Mouse (Mus musculus) CH12.LX (cell line): ENCODE data around the gene Fam133b. TPM values are rescaled to one million over a fixed set of nuclear protein-coding genes. Genes with fewer than 3 reads are reported as not detected.
A peak's percentile ranks its signal among the peaks of the same experiment; 100 is the strongest.

Experiments
- DNase-seq: peaks from one replicate; pipeline ENCODE4 v3.0.0-alpha.2; 2013; ENCODE audit errors: extremely low read depth
- H3K27ac ChIP-seq: 2 replicates; pipeline ENCODE4 v1.5.1; 2012; ENCODE audit warnings: low read depth, mild to moderate bottlenecking, control low read depth, moderate library complexity; ENCODE audit not compliant: insufficient read depth
- H3K27me3 ChIP-seq: replicated peaks from 2 replicates; pipeline ENCODE3; 2012; ENCODE audit warnings: inconsistent platforms
- H3K36me3 ChIP-seq, 2 experiments: replicated peaks in 1 of 2; 2 replicates each; pipeline versions ENCODE3 to v1.6.1; 2012; ENCODE audit warnings: inconsistent platforms in 1 of 2, low read length in 1 of 2, mild to moderate bottlenecking in 1 of 2, mixed read lengths in 1 of 2, moderate library complexity in 1 of 2; ENCODE audit not compliant: control insufficient read depth in 1 of 2, insufficient read depth in 1 of 2
- H3K4me1 ChIP-seq, 2 experiments: 2 replicates each; pipeline ENCODE4 v1.6.1; 2012; ENCODE audit warnings: inconsistent platforms in 1 of 2, moderate library complexity in 1 of 2; ENCODE audit not compliant: insufficient read depth in 2 of 2, control insufficient read depth in 1 of 2
- H3K4me2 ChIP-seq: 2 replicates; pipeline ENCODE4 v1.6.1; 2012; ENCODE audit warnings: low read depth, mild to moderate bottlenecking, control low read depth; ENCODE audit not compliant: poor library complexity, insufficient read depth, severe bottlenecking
- H3K4me3 ChIP-seq, 3 experiments: fragments of 150-350 bp in 1 of 3; sonication (generic) in 1 of 3; replicated peaks in 1 of 3; 2 replicates each; pipeline versions ENCODE3 to v1.5.1; 2011 to 2012; ENCODE audit warnings: low read depth in 2 of 3, low read length in 2 of 3, mild to moderate bottlenecking in 2 of 3, moderate library complexity in 2 of 3, control low read depth in 1 of 3, improper control_type of control experiment in 1 of 3, inconsistent platforms in 1 of 3, mixed read lengths in 1 of 3; ENCODE audit not compliant: poor library complexity in 1 of 3
- H3K79me2 ChIP-seq: replicated peaks from 2 replicates; pipeline ENCODE4 v1.6.1; 2012; ENCODE audit warnings: mild to moderate bottlenecking, moderate library complexity; ENCODE audit not compliant: control insufficient read depth, poor library complexity, insufficient read depth, severe bottlenecking; ENCODE audit errors: extremely low read depth
- H3K9ac ChIP-seq: 2 replicates; pipeline ENCODE4 v1.6.1; 2012; ENCODE audit warnings: low read depth, mild to moderate bottlenecking, control low read depth, moderate library complexity; ENCODE audit not compliant: insufficient read depth
- H3K9me3 ChIP-seq: replicated peaks from 2 replicates; pipeline ENCODE3; 2012; ENCODE audit warnings: low read length, inconsistent platforms, mixed read lengths
- CTCF ChIP-seq, 2 experiments: IDR thresholded peaks in 1 of 2; conservative IDR thresholded peaks in 1 of 2; 2 replicates each; pipeline ENCODE4 v1.5.1; 2011 to 2012; ENCODE audit warnings: low read depth in 2 of 2, low read length in 2 of 2, improper control_type of control experiment in 1 of 2, inconsistent platforms in 1 of 2, mild to moderate bottlenecking in 1 of 2, moderate library complexity in 1 of 2
- ELF1 ChIP-seq: IDR thresholded peaks from 2 replicates; pipeline ENCODE4 v1.6.1; 2014; ENCODE audit warnings: low read depth, mild to moderate bottlenecking, inconsistent platforms, low read length, improper control_type of control experiment
- ETS1 ChIP-seq: conservative IDR thresholded peaks from 2 replicates; pipeline ENCODE4 v1.6.1; 2012; ENCODE audit warnings: low read depth, mild to moderate bottlenecking, inconsistent platforms, low read length, improper control_type of control experiment, moderate library complexity
- JUND ChIP-seq: conservative IDR thresholded peaks from 2 replicates; pipeline ENCODE4 v1.6.1; 2011; ENCODE audit warnings: low read depth, low read length, improper control_type of control experiment
- KAT2A ChIP-seq: IDR thresholded peaks from 2 replicates; pipeline ENCODE4 v1.6.1; 2012; ENCODE audit warnings: low read length, improper control_type of control experiment, inconsistent platforms; ENCODE audit not compliant: insufficient replicate concordance
- MAX ChIP-seq: IDR thresholded peaks from 2 replicates; pipeline ENCODE4 v1.6.1; 2011; ENCODE audit warnings: low read length, improper control_type of control experiment
- MAZ ChIP-seq: IDR thresholded peaks from 2 replicates; pipeline ENCODE4 v1.6.1; 2012; ENCODE audit warnings: low read depth, mild to moderate bottlenecking, inconsistent platforms, low read length, improper control_type of control experiment, moderate library complexity
- MYC ChIP-seq: IDR thresholded peaks from 2 replicates; pipeline ENCODE4 v1.6.1; 2011; ENCODE audit warnings: low read depth, mild to moderate bottlenecking, improper control_type of control experiment, low read length
- NELFE ChIP-seq: IDR thresholded peaks from 2 replicates; pipeline ENCODE4 v1.6.1; 2011; ENCODE audit warnings: low read depth, low read length, improper control_type of control experiment
- RCOR1 ChIP-seq: conservative IDR thresholded peaks from 2 replicates; pipeline ENCODE4 v1.6.1; 2012; ENCODE audit warnings: low read depth, mild to moderate bottlenecking, inconsistent platforms, low read length, improper control_type of control experiment
- TCF12 ChIP-seq: IDR thresholded peaks from 2 replicates; pipeline ENCODE4 v1.6.1; 2014; ENCODE audit warnings: low read depth, mild to moderate bottlenecking, inconsistent platforms, low read length, improper control_type of control experiment
- UBTF ChIP-seq: IDR thresholded peaks from 2 replicates; pipeline ENCODE4 v1.6.1; 2012; ENCODE audit warnings: low read depth, mild to moderate bottlenecking, inconsistent platforms, low read length, improper control_type of control experiment, moderate library complexity
- USF1 ChIP-seq: IDR thresholded peaks from 2 replicates; pipeline ENCODE4 v1.6.1; 2014; ENCODE audit warnings: low read depth, mild to moderate bottlenecking, inconsistent platforms, low read length, improper control_type of control experiment
- USF2 ChIP-seq: conservative IDR thresholded peaks from 2 replicates; pipeline ENCODE4 v1.6.1; 2011; ENCODE audit warnings: low read depth, low read length, improper control_type of control experiment
- ZC3H11A ChIP-seq: IDR thresholded peaks from 2 replicates; pipeline ENCODE4 v1.6.1; 2012; ENCODE audit warnings: low read depth, mild to moderate bottlenecking, inconsistent platforms, low read length, improper control_type of control experiment
- ZKSCAN1 ChIP-seq: IDR thresholded peaks from 2 replicates; pipeline ENCODE4 v1.6.1; 2012; ENCODE audit warnings: low read depth, inconsistent platforms, low read length, improper control_type of control experiment, borderline replicate concordance
- ZMIZ1 ChIP-seq: IDR thresholded peaks from 2 replicates; pipeline ENCODE4 v1.6.1; 2012; ENCODE audit warnings: low read depth, mild to moderate bottlenecking, inconsistent platforms, low read length, improper control_type of control experiment
- ZNF384 ChIP-seq: IDR thresholded peaks from 2 replicates; pipeline ENCODE4 v1.6.1; 2012; ENCODE audit warnings: low read depth, low read length, improper control_type of control experiment, inconsistent platforms
- dilution Hi-C: fragments of 300-500 bp; cut with MboI; formaldehyde crosslinking; loops from 2 replicates; pipeline ENCODE4 v1.14.3; 2020; ENCODE audit warnings: low sequenced_read_pairs; ENCODE audit not compliant: extremely low pct_unique_long_range_greater_than_20kb, extremely low pct_ligation_motif_present
- in situ Hi-C: fragments of 300-500 bp; cut with MboI; formaldehyde crosslinking; loops from 3 replicates; pipeline ENCODE4 v1.14.3; 2019; ENCODE audit warnings: low sequenced_read_pairs, low pct_ligation_motif_present, low pct_unique_long_range_greater_than_20kb, mixed read lengths
- polyA plus RNA-seq: library from polyadenylated mRNA; unstranded; fragments of >175 nt; gene quantifications from 2 replicates; pipeline ENCODE4 v1.2.1, GENCODE M21; 2012; ENCODE audit warnings: low read depth; ENCODE audit not compliant: insufficient read length
- total RNA-seq, 2 experiments: library from RNA; depleted of rRNA; stranded (reverse); fragments of 300-350 nt in 1 of 2; fragments of >200 nt in 1 of 2; gene quantifications; 2 replicates each; pipeline ENCODE4 v1.2.3; 2012 to 2014

Gene Fam133b
- total and polyA plus RNA-seq, 3 experiments = 23.2 to 66.1 (median 55.9) TPM

GRCm38 (mm10) chr5:3571266-3571665, 27.6 kb downstream of the Fam133b start, which contains the start of gene 1700109H08Rik:
1700109H08Rik (plus strand) TSS chr5:3571566.
- dilution Hi-C loops = no loop called here
- TF ChIP-seq ZNF384 = no peak
- no peak for TF ChIP-seq MYC
- TF ChIP-seq RCOR1 = no peak
- no peak for TF ChIP-seq JUND
- TF ChIP-seq ELF1 = no peak
- no peak for TF ChIP-seq ZKSCAN1
- TF ChIP-seq KAT2A = no peak
- no peak for TF ChIP-seq ZMIZ1
- no peak for TF ChIP-seq ZC3H11A
- TF ChIP-seq NELFE = no peak
- TF ChIP-seq MAX = no peak
- in situ Hi-C loops = no loop called here

DNA sequence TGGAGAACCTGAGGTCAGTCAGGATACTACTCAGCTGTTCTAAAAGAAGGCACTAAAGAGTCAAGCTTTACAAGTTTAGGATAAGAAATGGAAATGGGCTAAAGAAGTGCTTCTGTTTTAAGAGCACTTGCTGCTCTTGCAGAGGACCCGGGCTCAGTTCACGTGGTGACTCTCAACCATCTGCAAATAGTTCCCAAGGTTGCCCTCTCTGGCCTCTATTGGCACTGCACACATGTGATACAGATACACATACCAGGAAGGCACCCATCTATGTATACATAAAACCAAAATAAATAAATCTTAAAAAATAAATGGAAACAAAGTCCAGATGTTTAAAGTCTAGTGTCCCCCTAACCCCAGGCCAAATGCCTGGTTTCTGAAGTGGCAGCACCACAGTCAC, 31.2 kb downstream of the Fam133b start:
- Histone ChIP-seq H3K27me3 (no peaks in the 10 kb centered on the region), H3K79me2 (no peaks in the 10 kb centered on the region), H3K36me3 (peaks cover 62 to 94% of the 10 kb centered on the region in 2 experiments), H3K4me3 (no peak overlapping the region), H3K4me1 (no peaks in the 10 kb centered on the region), H3K27ac (no peak overlapping the region), H3K9me3 (peaks cover 20% of the 10 kb centered on the region), H3K9ac (no peak overlapping the region), H3K4me2 (no peak overlapping the region)
- in situ Hi-C loops = no loop called here
- no peak for DNase-seq
- dilution Hi-C loops = no loop called here
- TF ChIP-seq CTCF (conservative IDR thresholded peaks at IDR 0.05 in 1 of 2, IDR thresholded peaks at IDR 0.05 in 1 of 2; ENCODE audit: low read depth in 2 of 2, low read length in 2 of 2) (peak in 1 of 2 experiments; percentile 0; a peak in 1 of 4 replicates), USF1 (no peak), USF2 (no peak), UBTF (no peak), TCF12 (no peak), ETS1 (no peak), MAZ (no peak)

More at GRCm38 (mm10) chr5:3571266-3571665, 27.6 kb downstream of the Fam133b start, which contains the start of gene 1700109H08Rik:
- Histone ChIP-seq H3K9ac (no peak within 1 kb of the TSS), H3K36me3 (peaks cover 59 to 91% of the 10 kb centered on the region in 2 experiments), H3K9me3 (peaks cover 20% of the 10 kb centered on the region), H3K4me1 (no peaks in the 10 kb centered on the region), H3K27ac (no peak within 1 kb of the TSS), H3K79me2 (no peaks in the 10 kb centered on the region), H3K4me3 (no peak within 1 kb of the TSS), H3K27me3 (no peaks in the 10 kb centered on the region), H3K4me2 (no peak within 1 kb of the TSS)
- no peak for DNase-seq
